10 mouse cellular contexts compared by ENCODE assay signal in the genomic region with DNA sequence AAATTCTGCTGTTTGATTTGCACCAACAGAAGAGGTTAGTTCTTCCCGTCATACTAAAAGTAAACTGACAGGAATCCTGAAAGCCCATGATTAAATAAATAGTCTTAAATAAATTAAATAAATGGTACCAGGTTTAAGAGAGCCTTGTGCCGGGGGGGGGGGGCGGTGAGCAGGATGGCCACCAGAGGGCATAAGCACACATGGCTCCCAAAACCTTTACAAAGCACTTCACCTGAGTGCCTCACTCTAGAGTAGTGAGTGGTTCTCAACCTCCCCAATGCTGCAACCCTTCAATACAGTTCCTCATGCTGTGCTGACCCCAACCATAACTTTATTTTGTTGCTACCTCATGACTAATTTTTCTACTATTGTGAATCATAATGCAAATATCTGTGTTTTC. TPM values are rescaled to one million over a fixed set of nuclear protein-coding genes. Genes with fewer than 3 reads are reported as not detected.
A peak's percentile ranks its signal among the peaks of the same experiment; 100 is the strongest.
DNase-seq lines count a peak whose midpoint lies in the region; ATAC-seq and TF ChIP-seq lines count a peak whose summit lies in the region.
"Had no signal": no experiment of that assay in that cellular context is flagged by ENCODE, and none has a peak within 500 bp of the region (broad histone marks: within the 10 kb centered on the region; RNA-seq: fewer than 3 reads in every experiment).

No protein-coding gene starts in this region.

- H3K9me3 ChIP-seq in heart, embryonic 10.5 days, result no peaks in the 10 kb centered on the region
- no peaks in the 10 kb centered on the region for H3K9me3 ChIP-seq in midbrain, postnatal 0 days (ENCODE audit: low read length)
- no peaks in the 10 kb centered on the region for H3K9me3 ChIP-seq in midbrain, embryonic 13.5 days

- 82% methylated on average over 1 of the region's 3 CpGs for WGBS in heart, embryonic 10.5 days
- WGBS in midbrain, postnatal 0 days, result 94% methylated on average over 1 of the region's 3 CpGs
- 90% methylated on average over 1 of the region's 3 CpGs for WGBS in midbrain, embryonic 13.5 days

- H3K4me3 ChIP-seq in heart, embryonic 10.5 days, result no peak overlapping the region
- H3K4me3 ChIP-seq in midbrain, postnatal 0 days (ENCODE audit: low read depth, low read length), result no peak overlapping the region
- H3K4me3 ChIP-seq in midbrain, embryonic 13.5 days (replicated peaks), result no peak overlapping the region

- H3K9ac ChIP-seq in midbrain, postnatal 0 days (replicated peaks; ENCODE audit: low read length, poor library complexity, severe bottlenecking), result no peak overlapping the region
- no peak overlapping the region for H3K9ac ChIP-seq in midbrain, embryonic 13.5 days (replicated peaks)

- H3K4me2 ChIP-seq in midbrain, postnatal 0 days (ENCODE audit: low read depth, low read length, poor library complexity, severe bottlenecking), result no peak overlapping the region
- H3K4me2 ChIP-seq in midbrain, embryonic 13.5 days (replicated peaks), result no peak overlapping the region

- peaks cover 43% of the 10 kb centered on the region for H3K36me3 ChIP-seq in heart, embryonic 10.5 days
- peaks cover 40% of the 10 kb centered on the region for H3K36me3 ChIP-seq in midbrain, postnatal 0 days (ENCODE audit: insufficient read depth, low read length)
- H3K36me3 ChIP-seq in midbrain, embryonic 13.5 days, result peaks cover 76% of the 10 kb centered on the region

- H3K27ac ChIP-seq in heart, embryonic 10.5 days, result no peak overlapping the region
- H3K27ac ChIP-seq in midbrain, postnatal 0 days (ENCODE audit: low read depth, low read length), result no peak overlapping the region
- H3K27ac ChIP-seq in midbrain, embryonic 13.5 days, result no peak overlapping the region

- intact Hi-C loops in heart, postnatal 36 days (cut with DNase I), result loop anchor here (1.0 to 2.0 kb wide), 2 partner anchors 65 to 206 kb away; partner anchors contain the start of gene Kcnk13

- H3K27me3 ChIP-seq in heart, embryonic 10.5 days (ENCODE audit: insufficient read depth, poor library complexity, severe bottlenecking), result no peaks in the 10 kb centered on the region
- H3K27me3 ChIP-seq in midbrain, postnatal 0 days (ENCODE audit: insufficient read depth, low read length), result no peaks in the 10 kb centered on the region
- H3K27me3 ChIP-seq in midbrain, embryonic 13.5 days, result no peaks in the 10 kb centered on the region

- peak; percentile 36 for DNase-seq in heart, embryonic 10.5 days (ENCODE audit: low spot score)
- DNase-seq in heart, postnatal 36 days, result no peak
- DNase-seq in midbrain, postnatal 0 days (ENCODE audit: low spot score), result peak; percentile 23
- peak; percentile 8 for DNase-seq in adipocyte (ENCODE audit: low spot score)
- DNase-seq in right cerebral cortex, postnatal 4 days, result no peak
- DNase-seq in frontal cortex, postnatal 10 days (ENCODE audit: low spot score in 2 of 2), result no peak
- DNase-seq: cerebellum, postnatal 14 days; gastrocnemius, postnatal 25 days; kidney, postnatal 14 days had no signal

- TF ChIP-seq CTCF in midbrain, postnatal 0 days (IDR thresholded peaks at IDR 0.05), result peak; percentile 47

- ATAC-seq in midbrain, postnatal 0 days (ENCODE audit: low FRiP score), result no peak
- ATAC-seq in midbrain, embryonic 13.5 days, result no peak

- no peaks in the 10 kb centered on the region for H3K4me1 ChIP-seq in heart, embryonic 10.5 days
- no peaks in the 10 kb centered on the region for H3K4me1 ChIP-seq in midbrain, postnatal 0 days (ENCODE audit: insufficient read depth, low read length)
- H3K4me1 ChIP-seq in midbrain, embryonic 13.5 days (replicated peaks), result no peaks in the 10 kb centered on the region

RNA-seq across cellular contexts. Expression of gene Tdp1, which starts 15.7 kb away (rescaled TPM):
- polyA plus RNA-seq in heart, embryonic 10.5 days (2016; fragmentation: Nextera tagmentation; extraction: Ambion mirVana), result 42.0 and 51.3 TPM in 2 replicates
- total RNA-seq in heart, postnatal 36 days (2021), result 10 to 100 TPM in 1 of 2 experiments, 1 to 10 TPM in 1; 8.6 to 10.1 TPM
- total RNA-seq in midbrain, postnatal 0 days (2014; rRNA removed), result 16.1 and 19.0 TPM in 2 replicates
- polyA plus RNA-seq in midbrain, postnatal 0 days (2015; fragmentation: Nextera tagmentation; extraction: Ambion mirVana), result 31.8 and 34.8 TPM in 2 replicates
- polyA plus RNA-seq in midbrain, embryonic 13.5 days (2015; fragmentation: Nextera tagmentation; extraction: Ambion mirVana), result 57.3 and 58.2 TPM in 2 replicates

RNA-seq across cellular contexts. Expression of gene Efcab11, which starts 15.8 kb away (rescaled TPM):
- 10.1 and 12.6 TPM in 2 replicates for polyA plus RNA-seq in heart, embryonic 10.5 days (2016; fragmentation: Nextera tagmentation; extraction: Ambion mirVana)
- not detected for total RNA-seq in heart, postnatal 36 days (2021)
- total RNA-seq in midbrain, postnatal 0 days (2014; rRNA removed), result 2.5 and 2.9 TPM in 2 replicates
- 2.6 and 5.0 TPM in 2 replicates for polyA plus RNA-seq in midbrain, postnatal 0 days (2015; fragmentation: Nextera tagmentation; extraction: Ambion mirVana)
- polyA plus RNA-seq in midbrain, embryonic 13.5 days (2015; fragmentation: Nextera tagmentation; extraction: Ambion mirVana), result 9.2 and 10.3 TPM in 2 replicates
- total RNA-seq: gastrocnemius, postnatal 25 days had no signal

Comparison
In these comparisons a context has a peak if more than half of its experiments do, and no peak if none do; other contexts are left out.
1. DNase-seq: peak in heart, embryonic 10.5 days (single experiment), midbrain, postnatal 0 days (single experiment) and adipocyte (single experiment); none in heart, postnatal 36 days (0 of 2), right cerebral cortex, postnatal 4 days (single experiment) and frontal cortex, postnatal 10 days (0 of 2).